Mouse (Mus musculus) regulatory T cell (primary cell): Measurements from ENCODE around the gene Ndufc1.

Source experiments
- in situ Hi-C: fragments of 300-600 bp; cut with MboI, MseI; formaldehyde crosslinking; loops from one replicate; pipeline ENCODE4 v1.15.1; 2025; ENCODE audit warnings: high pct_unique_total_duplicates

Gene Ndufc1

DNA sequence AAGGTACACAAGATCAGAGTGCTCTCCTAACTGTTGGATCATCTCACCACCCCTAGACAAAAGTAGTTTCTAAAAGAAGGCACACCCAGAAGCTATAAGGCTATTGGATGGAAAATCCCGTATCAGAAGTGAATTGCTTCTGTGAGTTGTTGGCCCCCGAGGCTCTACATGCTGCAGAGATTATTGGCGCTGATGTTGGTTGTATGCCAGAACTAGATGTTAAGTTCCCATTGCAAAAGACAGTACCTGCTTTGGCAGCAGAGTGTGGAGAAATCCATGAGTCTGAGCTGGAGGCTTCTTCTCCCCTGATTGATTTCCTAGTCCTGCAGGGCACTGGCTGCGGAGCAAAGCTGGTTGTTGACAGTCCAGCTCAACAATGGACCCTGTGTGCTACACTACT, 40.8 kb downstream of the Ndufc1 start:
- in situ Hi-C loops = no loop called here

GRCm38 (mm10) chr3:51366926-51367325, 41.9 kb downstream of the Ndufc1 start:
- in situ Hi-C loops = no loop called here

GRCm38 (mm10) chr3:51365517-51365882, 43.3 kb downstream of the Ndufc1 start:
- in situ Hi-C loops = no loop called here

- in situ Hi-C loops = no loop called here
These were observed 43.9 kb downstream of the Ndufc1 start for GRCm38 (mm10) chr3:51364703-51365516.

DNA sequence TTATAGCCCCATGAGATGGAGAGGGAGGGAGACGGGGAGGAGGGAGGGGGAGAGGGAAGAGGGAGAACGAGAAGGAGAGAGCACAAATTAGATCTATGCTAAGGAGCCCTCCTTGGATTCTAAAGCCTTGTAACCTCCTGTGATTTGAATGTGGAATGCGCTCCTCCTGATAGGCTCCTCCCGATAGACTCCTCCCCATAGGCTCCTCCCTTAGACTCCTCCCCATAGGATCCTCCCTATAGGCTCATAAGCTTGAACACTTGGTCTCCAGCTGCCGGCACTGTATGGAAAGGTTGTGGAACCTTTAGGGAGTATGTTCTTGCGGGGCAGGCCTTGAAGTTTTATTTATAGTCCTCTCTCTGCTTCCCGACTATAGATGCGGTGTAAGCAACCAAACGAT, 47.7 kb downstream of the Ndufc1 start:
- in situ Hi-C loops = no loop called here

DNA sequence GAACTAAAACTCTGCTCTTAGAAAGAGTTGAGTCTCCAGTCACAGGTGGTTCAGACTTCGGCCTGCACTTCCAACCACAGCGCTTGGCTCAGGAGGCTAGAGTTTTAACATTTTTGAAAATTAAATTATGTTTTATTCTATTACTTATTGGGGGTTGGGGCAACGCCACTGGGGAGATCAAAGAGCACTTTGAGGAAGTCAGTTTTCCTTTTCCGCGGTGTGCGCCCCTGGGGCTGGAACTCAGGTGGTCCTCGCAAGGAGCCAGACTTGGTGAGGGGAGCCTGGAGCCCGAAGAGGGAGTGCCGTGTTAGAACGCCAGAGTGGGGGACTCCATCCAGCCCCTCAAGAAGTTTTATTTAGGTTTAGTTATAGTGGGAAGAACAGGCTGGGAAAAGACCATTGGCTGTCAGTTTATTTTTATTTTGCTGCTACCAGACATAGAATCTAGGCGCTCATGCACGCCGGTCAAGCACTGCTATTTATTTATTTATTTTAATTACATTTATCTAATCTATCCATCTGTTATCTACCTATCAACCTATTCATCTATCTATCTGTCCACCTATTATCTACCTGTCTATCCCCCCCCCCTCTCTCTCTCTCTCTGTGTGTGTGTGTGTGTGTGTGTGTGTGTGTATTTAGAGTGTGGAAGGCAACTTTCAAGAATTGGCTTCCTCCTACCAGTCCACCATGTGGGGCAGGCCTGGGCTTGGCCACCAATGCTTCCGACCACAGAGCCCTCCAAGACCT, 49.1 kb downstream of the Ndufc1 start:
- in situ Hi-C loops = no loop called here

GRCm38 (mm10) chr3:51358660-51359557, 49.9 kb downstream of the Ndufc1 start:
- in situ Hi-C loops = no loop called here

- in situ Hi-C loops = no loop called here
These were observed 50.6 kb downstream of the Ndufc1 start for GRCm38 (mm10) chr3:51358181-51358580.

DNA sequence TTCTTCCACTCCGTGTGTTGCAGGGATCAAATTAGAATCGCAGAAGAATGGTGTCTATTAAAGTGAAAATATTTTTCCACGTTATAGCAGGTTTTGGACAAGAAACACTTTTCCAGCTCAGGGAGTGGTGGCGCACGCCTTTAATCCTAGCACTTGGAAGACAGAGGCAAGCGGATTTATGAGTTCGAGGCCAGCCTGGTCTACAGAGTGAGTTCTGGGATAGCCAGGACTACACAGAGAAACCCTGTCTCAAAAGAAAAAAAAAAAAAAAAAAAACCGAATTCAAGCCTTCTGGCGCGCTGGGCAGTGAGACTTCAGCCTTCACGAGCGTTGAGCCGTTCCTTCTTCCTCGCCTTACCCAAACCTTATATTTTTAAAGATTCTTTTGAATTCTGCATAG, 51.2 kb downstream of the Ndufc1 start:
- in situ Hi-C loops = no loop called here

DNA sequence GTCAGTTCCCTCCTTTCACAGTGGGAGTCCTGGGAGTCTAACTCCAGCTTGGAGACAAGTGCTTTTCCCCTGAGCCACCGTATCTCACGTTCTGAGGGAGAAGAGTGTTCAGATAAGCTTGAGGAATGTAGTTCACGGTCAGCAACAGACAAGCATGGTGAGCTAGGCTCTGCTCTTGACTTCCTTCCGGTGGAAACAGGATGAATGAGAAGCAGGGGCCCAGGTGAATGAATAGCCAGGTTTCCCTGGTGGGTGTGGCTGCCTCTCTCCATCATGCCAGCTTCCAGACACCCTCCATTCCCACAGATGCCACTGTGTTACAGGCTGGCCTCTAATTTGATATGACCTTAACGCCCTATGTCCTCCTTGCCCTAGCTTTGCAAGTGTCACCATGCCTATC, 51.7 kb downstream of the Ndufc1 start:
- in situ Hi-C loops = no loop called here

DNA sequence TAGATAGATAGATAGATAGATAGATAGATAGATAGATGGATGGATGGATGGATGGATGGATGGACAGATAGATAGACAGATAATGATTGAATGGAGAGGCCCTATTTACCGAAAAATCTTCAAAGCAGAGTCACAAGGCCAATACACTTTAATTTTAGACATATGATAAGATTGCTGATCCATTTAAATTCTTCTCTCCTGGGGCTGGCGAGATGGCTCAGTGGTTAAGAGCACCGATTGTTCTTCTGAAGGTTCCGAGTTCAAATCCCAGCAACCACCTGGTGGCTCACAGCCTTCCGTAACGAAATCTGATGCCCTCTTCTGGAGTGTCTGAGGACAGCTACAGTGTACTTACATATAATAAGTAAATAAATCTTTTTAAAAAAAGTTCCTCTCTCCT, 53.8 kb downstream of the Ndufc1 start:
- in situ Hi-C loops = loop anchor here (5.0 kb wide), 1 partner anchor 68 kb away; no protein-coding TSS in a partner anchor
